Mouse (Mus musculus) CH12.LX (cell line): ENCODE data around the gene Tmed6.
A peak's percentile ranks its signal among the peaks of the same experiment; 100 is the strongest.

ENCODE experiments used
- CTCF ChIP-seq, 2 experiments: IDR thresholded peaks in 1 of 2; conservative IDR thresholded peaks in 1 of 2; 2 replicates each; pipeline ENCODE4 v1.5.1; 2011 to 2012; ENCODE audit warnings: low read depth in 2 of 2, low read length in 2 of 2, improper control_type of control experiment in 1 of 2, inconsistent platforms in 1 of 2, mild to moderate bottlenecking in 1 of 2, moderate library complexity in 1 of 2
- MAX ChIP-seq: IDR thresholded peaks from 2 replicates; pipeline ENCODE4 v1.6.1; 2011; ENCODE audit warnings: low read length, improper control_type of control experiment
- NRF1 ChIP-seq: IDR thresholded peaks from 2 replicates; pipeline ENCODE4 v1.6.1; 2014; ENCODE audit warnings: low read depth, mild to moderate bottlenecking, inconsistent platforms, low read length, improper control_type of control experiment, moderate library complexity
- POLR2A ChIP-seq: IDR thresholded peaks from 2 replicates; pipeline ENCODE4 v1.6.1; 2011; ENCODE audit warnings: low read depth, mild to moderate bottlenecking, improper control_type of control experiment, low read length
- ZNF384 ChIP-seq: IDR thresholded peaks from 2 replicates; pipeline ENCODE4 v1.6.1; 2012; ENCODE audit warnings: low read depth, low read length, improper control_type of control experiment, inconsistent platforms

DNA sequence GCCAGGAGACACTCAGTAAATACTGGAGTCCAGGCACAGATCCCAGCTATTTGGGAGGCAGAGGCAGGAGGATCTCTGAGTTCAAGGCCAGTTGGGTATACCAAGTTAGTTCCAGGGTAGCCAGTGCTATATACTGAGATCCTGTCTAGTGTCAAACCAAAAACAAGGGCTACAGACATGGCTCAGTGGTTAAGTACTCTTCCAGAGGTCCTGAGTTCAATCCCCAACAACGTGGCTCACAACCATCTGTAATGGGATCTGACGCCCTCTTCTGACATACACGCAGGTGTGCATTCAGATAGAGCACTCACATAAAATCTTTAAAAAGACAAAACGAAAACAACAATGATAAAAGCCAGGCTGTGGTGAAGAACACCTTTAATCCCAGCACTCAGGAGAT is 16.0 kb downstream of the Tmed6 start:
- TF ChIP-seq CTCF (conservative IDR thresholded peaks at IDR 0.05 in 1 of 2, IDR thresholded peaks at IDR 0.05 in 1 of 2; ENCODE audit: low read depth in 2 of 2, low read length in 2 of 2), result peak in 1 of 2 experiments; percentile 18; a peak in 2 of 4 replicates
- TF ChIP-seq NRF1, result no peak
- TF ChIP-seq ZNF384, result no peak
- no peak for TF ChIP-seq MAX
- no peak for TF ChIP-seq POLR2A
